Mouse (Mus musculus): ENCODE data around the gene Rsph14.

DNA sequence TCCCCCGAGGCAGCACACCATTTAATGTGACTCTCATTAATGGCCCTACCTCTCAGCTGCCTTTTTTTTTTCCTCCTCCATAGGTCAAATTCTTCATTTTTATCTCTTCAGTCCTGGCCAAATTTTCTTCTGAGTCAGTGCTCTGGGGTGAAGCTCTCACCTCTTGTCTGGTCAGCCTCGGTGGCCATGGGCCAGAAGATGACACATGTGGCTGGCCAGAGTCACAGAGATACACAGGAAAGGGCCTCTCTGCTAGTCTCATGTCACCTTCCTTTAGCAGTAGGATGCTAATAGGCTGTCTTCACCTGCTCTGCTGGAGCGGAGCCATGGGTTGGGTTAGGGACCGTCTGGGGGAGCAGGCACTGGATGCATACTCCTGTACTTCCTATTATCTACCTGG lies 54.3 kb downstream of the Rsph14 start:
- TF ChIP-seq CTCF (IDR thresholded peaks at IDR 0.05; ENCODE audit: extremely low read depth, insufficient read depth, low read length) (no peak), POLR2A (IDR thresholded peaks at IDR 0.05; ENCODE audit: extremely low read depth, insufficient read depth, low read length) (no peak)

All from cortical plate, adult 2 months (tissue).